Mouse (Mus musculus) C2C12 (cell line): ENCODE data around the gene Prdm13. TPM values are rescaled to one million over a fixed set of nuclear protein-coding genes. Genes with fewer than 3 reads are reported as not detected.

Experiments
- H3K27me3 ChIP-seq: one replicate; pipeline ENCODE4 v1.6.1; 2011; ENCODE audit not compliant: control insufficient read depth, insufficient read depth, insufficient read length
- H3K36me3 ChIP-seq: one replicate; pipeline ENCODE4 v1.6.1; 2011; ENCODE audit not compliant: control insufficient read depth, insufficient read depth
- H3K4me3 ChIP-seq: one replicate; pipeline ENCODE4 v1.5.1; 2011; ENCODE audit warnings: mild to moderate bottlenecking, control low read depth; ENCODE audit not compliant: poor library complexity, insufficient read depth, severe bottlenecking
- H3K79me2 ChIP-seq: one replicate; pipeline ENCODE4 v1.6.1; 2011; ENCODE audit not compliant: control insufficient read depth, insufficient read depth
- H3K79me3 ChIP-seq: one replicate; pipeline ENCODE4 v1.6.1; 2011; ENCODE audit warnings: low read depth, control low read depth
- H3ac ChIP-seq: one replicate; pipeline ENCODE3; 2011; ENCODE audit warnings: low read depth; ENCODE audit not compliant: control insufficient read depth, insufficient read length
- CEBPB ChIP-seq: IDR thresholded peaks from one replicate; pipeline ENCODE4 v1.6.1; 2011; ENCODE audit warnings: low read depth, mild to moderate bottlenecking, control low read depth, moderate library complexity
- CTCF ChIP-seq: IDR thresholded peaks from one replicate; pipeline ENCODE4 v1.5.1; 2011; ENCODE audit not compliant: control insufficient read depth, insufficient read depth, insufficient read length
- FOSL1 ChIP-seq: IDR thresholded peaks from one replicate; pipeline ENCODE4 v1.8.0; 2011; ENCODE audit warnings: mild to moderate bottlenecking, low read length; ENCODE audit not compliant: poor library complexity, insufficient read depth, severe bottlenecking
- MAX ChIP-seq: IDR thresholded peaks from one replicate; pipeline ENCODE4 v1.6.1; 2011; ENCODE audit warnings: mild to moderate bottlenecking, control low read depth
- MYOD1 ChIP-seq: IDR thresholded peaks from one replicate; pipeline ENCODE4 v1.6.1; 2011; ENCODE audit warnings: low read depth; ENCODE audit not compliant: control insufficient read depth, insufficient read length
- MYOG ChIP-seq: IDR thresholded peaks from one replicate; pipeline ENCODE4 v1.6.1; 2011; ENCODE audit not compliant: control insufficient read depth, insufficient read length; ENCODE audit errors: extremely low read depth
- USF1 ChIP-seq: IDR thresholded peaks from one replicate; pipeline ENCODE4 v1.6.1; 2011; ENCODE audit warnings: low read depth, mild to moderate bottlenecking, control low read depth, moderate library complexity
- polyA plus RNA-seq: library from polyadenylated mRNA; unstranded; fragments of >200 nt; fragmentation: generic; extraction: Trizol; gene quantifications from one replicate; pipeline ENCODE4 v1.2.1, GENCODE M21; 2012; ENCODE audit warnings: missing spikeins

The Prdm13 gene
- polyA plus RNA-seq, 1 experiment, result not detected

DNA sequence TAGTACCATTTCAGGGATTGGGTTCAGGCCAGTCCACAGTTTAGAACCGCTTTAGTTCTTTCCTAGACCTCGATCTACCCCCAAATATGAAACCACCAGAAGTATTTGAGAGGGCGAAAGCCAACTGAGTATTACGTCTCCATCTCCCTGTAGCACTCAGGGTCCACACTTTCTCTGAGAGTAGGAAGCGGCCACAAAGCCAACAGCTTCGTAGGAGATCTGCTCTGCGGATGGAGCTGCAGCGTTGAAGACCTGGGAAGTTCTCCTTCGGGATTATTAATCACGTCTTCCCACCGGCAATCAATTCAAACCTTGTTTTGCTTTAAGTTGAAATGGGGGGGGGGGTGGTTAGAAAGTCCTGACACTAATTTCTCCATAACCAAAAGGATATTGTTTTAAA, 653 bp upstream of the Prdm13 start:
- H3K27me3 ChIP-seq, result peaks cover 67% of the 10 kb centered on the region
- H3K79me3 ChIP-seq, result no peaks in the 10 kb centered on the region
- no peak overlapping the region for H3K4me3 ChIP-seq
- no peak overlapping the region for H3ac ChIP-seq
- H3K79me2 ChIP-seq, result no peaks in the 10 kb centered on the region
- TF ChIP-seq MAX, result no peak
- TF ChIP-seq MYOD1, result no peak
- no peaks in the 10 kb centered on the region for H3K36me3 ChIP-seq

DNA sequence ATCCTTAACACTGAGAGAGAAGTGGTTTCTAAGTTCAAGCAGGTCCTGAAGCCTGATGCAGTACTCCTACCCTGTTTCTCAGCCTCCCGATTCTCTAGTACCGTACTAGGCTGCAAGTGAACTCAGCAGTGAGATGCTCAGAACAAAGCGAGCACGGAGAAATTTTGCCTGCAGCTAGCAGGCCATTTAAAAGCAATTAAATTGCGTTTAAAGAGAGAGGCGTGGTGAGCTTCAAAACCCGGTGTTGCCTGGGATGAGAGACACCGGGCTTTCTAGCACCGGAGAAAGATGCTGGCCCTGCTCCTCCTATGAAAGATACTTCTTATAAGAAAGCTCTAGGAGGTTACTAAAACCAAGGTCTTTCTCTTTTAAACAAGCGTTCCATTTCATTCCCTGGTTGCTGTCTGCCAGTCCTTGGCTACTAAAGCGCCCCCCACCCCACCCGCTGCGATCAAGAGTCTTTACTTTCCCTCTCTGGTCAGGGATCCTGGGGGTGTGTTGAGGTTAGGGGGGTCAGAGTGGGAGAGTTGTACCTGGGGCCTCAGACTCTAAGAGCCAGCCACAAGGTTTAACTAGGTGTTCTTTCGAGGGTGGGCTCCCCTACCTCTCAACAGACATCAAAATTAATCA, 1.3 kb downstream of the Prdm13 start:
- Histone ChIP-seq H3K79me3 (no peaks in the 10 kb centered on the region), H3K27me3 (peaks cover 63% of the 10 kb centered on the region), H3K36me3 (no peaks in the 10 kb centered on the region), H3K4me3 (no peak overlapping the region), H3K79me2 (no peaks in the 10 kb centered on the region), H3ac (no peak overlapping the region)
- TF ChIP-seq MYOG, result no peak
- TF ChIP-seq USF1, result no peak
- no peak for TF ChIP-seq CTCF
- TF ChIP-seq MYOD1, result no peak
- TF ChIP-seq CEBPB, result no peak
- TF ChIP-seq MAX, result no peak
- TF ChIP-seq FOSL1, result no peak

DNA sequence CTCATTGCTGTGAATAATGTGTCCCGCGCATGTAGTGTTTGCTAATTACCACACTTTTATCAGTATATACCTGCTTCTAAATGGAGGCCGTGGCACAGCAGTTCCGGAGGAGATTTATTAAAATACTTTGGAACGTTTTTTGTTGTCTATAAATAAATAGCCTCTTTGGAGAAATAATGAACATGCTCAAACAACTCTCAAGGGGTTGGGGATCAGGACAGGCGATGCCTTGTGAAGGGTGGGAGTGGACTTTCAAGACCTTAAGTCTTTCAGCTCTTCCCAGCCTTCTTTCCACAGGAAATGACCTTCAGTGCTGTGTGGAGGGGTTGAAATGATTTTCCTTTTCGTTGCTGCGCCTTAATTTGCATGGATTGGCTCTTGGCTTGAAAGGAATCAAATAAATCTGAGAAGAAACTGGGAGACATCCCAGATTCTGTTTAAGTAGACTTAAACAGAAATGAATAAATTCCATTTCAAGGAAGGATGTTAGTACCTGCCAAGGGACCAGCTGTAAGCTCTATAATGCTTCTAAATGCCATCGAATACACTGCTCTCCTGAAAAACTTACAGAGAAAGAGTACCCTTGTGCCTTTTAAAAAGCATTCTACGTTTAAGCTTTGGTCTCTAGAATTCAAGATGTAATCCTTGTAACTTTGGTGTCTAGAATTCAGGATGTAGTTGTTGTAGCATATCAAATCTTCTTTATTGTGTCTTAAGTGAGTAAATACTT, 3.2 kb downstream of the Prdm13 start:
- Histone ChIP-seq H3K79me3 (no peaks in the 10 kb centered on the region), H3K79me2 (no peaks in the 10 kb centered on the region), H3K27me3 (peaks cover 64% of the 10 kb centered on the region), H3ac (no peak overlapping the region), H3K36me3 (no peaks in the 10 kb centered on the region), H3K4me3 (no peak overlapping the region)
- no peak for TF ChIP-seq MYOD1
- TF ChIP-seq FOSL1, result no peak
- TF ChIP-seq MAX, result no peak
- TF ChIP-seq CEBPB, result no peak
- TF ChIP-seq CTCF, result no peak
- TF ChIP-seq MYOG, result no peak
- TF ChIP-seq USF1, result no peak

DNA sequence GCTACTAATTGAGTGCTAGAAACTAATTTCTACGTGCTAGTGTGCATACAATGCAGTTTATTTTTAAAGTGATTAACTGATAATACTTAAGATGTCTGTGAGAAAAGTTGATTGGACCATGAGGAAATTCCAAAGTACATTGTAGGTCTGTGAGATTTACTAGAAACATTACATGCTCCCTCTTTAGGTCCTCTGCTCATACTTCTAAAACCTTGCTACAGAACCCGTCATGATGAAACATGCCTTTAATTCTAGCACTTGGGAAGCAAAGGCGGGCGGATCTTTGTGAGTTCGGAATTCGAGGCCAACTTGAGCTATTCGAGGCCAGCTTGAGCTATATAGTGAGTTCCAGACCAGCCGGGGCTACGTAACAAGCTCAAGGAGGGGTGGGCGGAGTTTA, 4.8 kb downstream of the Prdm13 start:
- no peak overlapping the region for H3ac ChIP-seq
- TF ChIP-seq CEBPB (no peak), FOSL1 (no peak), MYOG (no peak), CTCF (no peak), USF1 (no peak), MYOD1 (no peak), MAX (no peak)
- no peaks in the 10 kb centered on the region for H3K79me2 ChIP-seq
- no peaks in the 10 kb centered on the region for H3K36me3 ChIP-seq
- no peak overlapping the region for H3K4me3 ChIP-seq
- H3K79me3 ChIP-seq, result no peaks in the 10 kb centered on the region
- peaks cover 50% of the 10 kb centered on the region for H3K27me3 ChIP-seq

DNA sequence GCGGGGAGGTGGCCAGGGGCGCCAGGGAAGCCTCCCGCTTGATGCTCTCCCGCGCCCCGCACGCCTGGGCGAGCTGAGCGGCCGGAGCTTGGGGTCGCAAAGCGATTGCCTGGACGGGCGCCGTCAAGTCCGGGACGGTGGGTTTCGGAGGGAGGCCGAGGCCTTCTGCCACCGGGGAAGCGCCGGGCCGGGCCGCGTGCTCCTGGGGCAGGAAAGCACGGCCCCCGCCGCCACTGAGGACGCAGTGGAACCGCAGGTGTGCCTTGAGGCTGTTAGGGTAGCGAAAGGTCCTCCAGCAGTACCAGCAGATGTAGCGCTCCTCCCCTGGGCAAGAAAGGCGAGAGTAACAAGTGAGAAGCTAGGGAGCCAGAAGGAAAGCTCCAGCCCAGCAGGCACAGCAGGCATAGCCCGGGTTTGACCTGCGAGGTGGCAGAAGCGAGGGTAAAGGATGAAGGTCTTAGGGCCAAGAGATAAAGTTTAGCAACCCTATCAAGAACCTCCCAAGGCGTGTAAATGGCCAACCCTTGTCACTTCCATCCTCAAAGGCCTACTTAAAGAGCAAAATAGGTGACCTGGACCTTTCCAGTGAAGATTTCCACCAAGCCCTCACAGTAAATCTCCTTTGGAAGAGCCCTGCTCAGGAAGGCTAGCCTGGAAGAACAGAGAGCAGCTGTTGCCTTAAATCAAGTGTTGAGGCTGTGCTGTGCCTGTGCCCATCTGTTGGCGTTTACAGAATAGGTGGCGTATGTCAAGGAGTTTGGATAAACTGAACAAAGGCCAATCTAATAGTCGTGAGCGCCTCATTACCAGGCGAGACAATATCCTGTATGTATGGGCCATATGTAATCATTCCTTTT, 5.9 kb downstream of the Prdm13 start:
- TF ChIP-seq MYOG (no peak), FOSL1 (no peak), MAX (no peak), MYOD1 (no peak), CTCF (no peak), CEBPB (no peak), USF1 (no peak)
- Histone ChIP-seq H3K79me3 (no peaks in the 10 kb centered on the region), H3K4me3 (no peak overlapping the region), H3K36me3 (no peaks in the 10 kb centered on the region), H3ac (no peak overlapping the region), H3K27me3 (peaks cover 40% of the 10 kb centered on the region), H3K79me2 (no peaks in the 10 kb centered on the region)
